Mouse (Mus musculus): ENCODE data around the gene Dhdh. TPM values are rescaled to one million over a fixed set of nuclear protein-coding genes. Genes with fewer than 3 reads are reported as not detected.
"Not testable (repeated sequence)": the region's sequence is repeated elsewhere in the genome, so short reads cannot be mapped to it uniquely, and the experiment has no call there.

Gene Dhdh
- 10 to 100 TPM; 42.4 to 47.3 TPM for total RNA-seq (2021)
- long read RNA-seq, experiment 1, full-length matches to known transcripts: 1 of 10 reads
- long read RNA-seq, experiment 1, partial matches to known transcripts: 0 of 10 reads
- long read RNA-seq, experiment 1, other reads (novel, unspliced or antisense): 9 of 10 reads
- long read RNA-seq, experiment 2, full-length matches to known transcripts: 2 of 8 reads
- long read RNA-seq, experiment 2, partial matches to known transcripts: 1 of 8 reads
- long read RNA-seq, experiment 2, other reads (novel, unspliced or antisense): 5 of 8 reads

DNA sequence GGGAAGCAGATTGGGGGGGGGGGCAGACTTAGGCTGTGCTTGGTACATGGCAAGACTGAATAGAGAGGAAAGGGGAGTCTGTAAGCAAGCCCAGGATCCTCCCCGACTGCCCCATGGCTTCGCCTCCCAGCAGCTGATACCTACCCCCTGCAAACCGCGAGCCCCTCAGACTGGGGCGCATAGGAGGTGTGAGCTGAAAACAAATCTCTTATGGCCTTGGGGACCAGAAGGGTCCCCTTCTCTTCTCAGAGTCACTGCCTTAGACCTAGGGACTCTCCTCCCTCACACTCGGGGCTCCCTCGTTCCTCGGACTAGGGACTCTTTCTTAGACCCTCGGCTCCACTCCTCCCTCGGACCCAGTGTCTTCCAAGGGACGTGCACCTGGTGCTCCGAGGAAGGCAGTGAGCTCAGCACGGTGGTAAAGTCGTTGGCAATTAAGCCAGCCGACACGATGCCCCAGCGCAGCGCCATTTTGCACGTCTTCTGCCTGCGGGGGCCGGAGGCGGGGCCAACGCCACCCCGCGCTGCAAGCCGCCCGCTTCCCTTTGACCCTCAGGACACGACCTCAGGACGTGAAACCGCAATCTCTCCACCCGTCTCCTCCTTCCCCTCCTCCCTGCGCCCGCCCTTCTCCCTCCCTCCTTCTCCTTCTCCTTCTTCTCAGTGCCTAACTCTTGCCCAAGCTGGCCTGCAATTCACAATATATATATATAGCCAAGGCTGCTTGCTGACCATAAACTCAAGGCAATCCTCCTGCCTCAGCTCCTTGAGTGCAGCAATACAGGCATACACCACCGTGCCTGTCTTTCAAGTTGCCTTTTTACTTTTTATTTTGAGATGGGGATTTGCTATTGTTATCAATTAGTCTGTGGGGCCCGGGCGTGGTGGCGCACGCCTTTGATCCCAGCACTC, at the start of gene Dhdh:
Gene Dhdh (minus strand): TSS at position 513 of the 912 bp plus-strand sequence.
- DNase-seq: peak; percentile 88

DNA sequence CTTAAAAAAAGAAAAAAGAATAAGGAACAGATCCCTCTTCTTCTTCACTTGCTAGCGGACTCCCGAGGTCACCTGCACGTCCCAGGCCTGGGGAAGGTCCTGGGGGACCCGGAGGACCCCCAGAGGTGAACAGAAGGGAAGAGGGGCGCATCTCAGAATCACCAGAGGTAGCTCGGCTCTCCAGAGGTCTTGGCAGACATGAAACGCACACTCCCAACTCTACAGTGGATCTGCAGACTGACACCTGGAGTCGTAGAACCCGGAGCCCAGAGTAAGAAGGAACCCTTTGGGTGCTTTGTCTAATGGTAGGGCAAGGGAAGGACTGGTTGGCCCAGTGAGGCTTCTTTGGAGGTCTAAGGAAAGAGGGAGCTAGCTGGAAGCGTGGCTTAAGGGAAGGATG, 49.0 kb upstream of the Dhdh start:
- DNase-seq: no peak

DNA sequence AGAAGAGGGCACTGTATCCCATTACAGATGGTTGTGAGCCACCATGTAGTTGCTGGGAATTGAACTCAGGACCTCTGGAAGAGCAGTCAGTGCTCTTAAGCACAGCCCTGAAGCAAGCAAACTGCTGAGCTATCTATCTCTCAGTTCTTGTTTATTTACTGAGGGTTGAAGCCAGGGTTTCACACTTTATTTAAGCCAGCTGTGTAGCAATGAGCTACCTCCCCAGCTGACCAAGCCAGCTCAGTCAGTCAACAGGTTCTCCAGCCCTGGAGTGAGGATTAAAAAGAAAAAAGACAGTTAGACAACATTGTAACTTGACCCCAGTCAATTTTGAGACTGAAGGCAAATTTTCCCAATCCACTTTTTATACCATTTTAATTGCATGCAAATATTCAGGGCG, 47.1 kb upstream of the Dhdh start:
- DNase-seq: no peak

DNA sequence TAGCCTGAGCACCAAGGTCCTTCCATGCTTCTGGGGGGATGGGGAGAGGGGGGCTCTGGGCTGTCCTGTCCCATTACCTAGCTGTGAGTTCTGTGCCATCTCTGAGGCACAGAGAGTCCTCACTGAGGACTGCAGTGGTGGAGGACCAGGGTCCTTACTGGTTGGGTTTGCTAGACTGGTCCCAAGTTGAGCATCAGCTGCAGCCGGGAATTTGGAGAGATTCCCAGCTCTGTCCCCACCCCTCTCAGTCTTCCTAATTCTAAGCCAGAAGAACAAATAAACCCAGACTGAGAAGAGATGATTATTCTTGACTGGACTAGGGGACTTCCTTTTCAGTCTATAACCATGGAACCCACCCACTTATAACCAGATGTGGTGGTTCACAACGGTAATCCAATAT, 42.0 kb upstream of the Dhdh start:
- no peak for DNase-seq

DNA sequence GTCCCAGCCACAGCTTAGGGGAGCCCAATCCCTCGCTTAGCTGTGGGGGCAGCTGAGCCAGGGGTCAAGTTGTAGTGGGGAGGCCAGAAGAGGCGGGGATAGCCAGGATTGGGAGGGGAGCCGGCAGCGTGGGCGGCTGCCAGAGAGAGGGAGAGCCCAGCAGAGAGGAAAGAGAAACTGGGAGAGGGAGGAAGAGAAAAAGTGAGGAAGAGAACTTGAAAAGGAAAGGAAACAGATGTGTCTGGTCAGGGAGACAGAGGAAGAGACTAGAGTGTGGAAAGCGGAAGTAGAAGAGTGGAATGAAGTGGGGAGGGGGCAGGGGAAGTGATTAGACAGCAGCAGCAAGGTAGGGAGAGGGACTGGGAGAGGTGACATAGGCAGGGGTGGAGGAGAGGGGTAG, 40.9 kb upstream of the Dhdh start:
- DNase-seq: no peak

DNA sequence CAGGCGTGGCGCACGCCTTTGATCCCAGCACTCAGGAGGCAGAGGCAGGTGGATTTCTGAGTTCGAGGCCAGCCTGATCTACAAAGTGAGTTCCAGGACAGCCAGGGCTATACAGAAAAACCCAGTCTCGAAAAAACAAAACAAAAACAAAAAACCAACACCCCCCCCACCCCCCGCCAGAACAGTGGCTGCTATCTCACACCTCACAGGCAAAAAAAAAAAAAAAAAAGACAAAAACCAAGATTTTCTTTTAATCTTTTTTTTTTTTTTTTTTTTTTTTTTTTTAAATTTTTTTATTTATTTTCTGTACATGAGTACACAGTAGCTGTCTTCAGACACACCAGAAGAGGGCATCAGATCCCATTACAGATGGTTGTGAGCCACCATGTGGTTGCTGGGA, 38.6 kb upstream of the Dhdh start:
- DNase-seq: not testable (repeated sequence)

DNA sequence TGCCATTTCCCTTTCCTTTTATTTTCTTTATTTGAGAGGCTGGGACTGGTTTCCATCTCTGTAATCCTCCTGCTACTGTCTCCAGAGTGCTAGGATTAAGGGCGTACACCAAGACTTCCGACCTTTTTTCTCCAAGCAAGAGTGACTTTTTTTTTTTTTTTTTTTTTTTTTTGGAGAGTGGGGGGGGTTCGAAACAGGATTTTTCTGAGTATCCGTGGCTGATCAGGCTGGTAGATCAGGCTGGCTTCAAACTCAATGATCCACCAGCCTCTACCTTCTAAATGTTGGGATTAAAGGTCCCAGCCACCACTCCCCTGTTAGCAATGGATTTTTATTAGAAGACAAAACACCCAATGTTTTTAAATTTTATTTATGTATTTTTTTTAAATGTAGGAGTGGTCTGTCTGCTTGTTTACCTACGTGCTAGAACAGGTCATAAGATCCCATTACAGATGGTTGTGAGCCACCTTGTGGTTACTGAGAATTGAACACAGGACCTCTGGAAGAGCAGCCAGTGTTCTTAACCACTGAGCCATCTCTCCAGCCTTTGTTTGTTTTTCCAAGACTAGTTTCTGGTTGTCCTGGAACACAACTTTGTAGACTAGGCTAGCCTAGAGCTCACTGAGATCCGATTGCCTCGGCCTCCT, 38.0 kb upstream of the Dhdh start:
- no peak for DNase-seq

DNA sequence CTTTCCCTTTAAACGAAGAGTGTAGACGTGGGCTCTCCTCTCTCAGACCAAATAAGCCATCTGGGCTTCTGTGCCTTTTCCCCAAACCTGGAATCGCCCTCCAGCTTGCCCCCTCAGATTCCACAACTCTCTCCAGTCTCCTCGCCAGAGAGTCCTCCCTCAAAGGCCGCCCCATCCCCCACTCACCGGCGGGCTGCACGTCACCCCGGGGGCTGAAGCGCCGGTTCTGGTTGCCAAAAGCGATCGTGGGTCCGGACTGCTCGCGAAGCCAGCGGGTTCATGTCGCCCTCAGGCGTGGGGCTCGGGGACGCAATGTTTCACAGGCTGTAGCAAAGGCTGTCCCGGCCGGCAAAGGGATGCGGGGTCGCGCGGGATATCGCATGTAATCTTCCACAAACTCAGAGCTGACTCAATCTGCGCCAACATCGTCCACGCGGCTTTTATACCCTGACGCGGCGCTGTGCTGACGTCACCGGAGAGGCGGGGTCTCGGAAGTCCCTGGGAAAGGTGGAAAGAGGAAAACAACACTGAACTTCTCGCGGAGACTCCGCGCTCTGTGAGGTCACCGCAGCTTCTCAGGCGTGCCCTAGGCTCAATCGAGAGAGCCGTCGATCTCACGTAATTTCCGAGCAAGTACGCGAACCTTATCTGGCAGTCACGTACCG, 37.3 kb upstream of the Dhdh start, which contains the start of the genes Ppp1r15a and Plekha4:
Gene Ppp1r15a (minus strand): TSS at position 460 of the 665 bp plus-strand sequence.
Gene Plekha4 (plus strand): TSS at position 522 of the 665 bp plus-strand sequence.
- DNase-seq: peak; percentile 97

DNA sequence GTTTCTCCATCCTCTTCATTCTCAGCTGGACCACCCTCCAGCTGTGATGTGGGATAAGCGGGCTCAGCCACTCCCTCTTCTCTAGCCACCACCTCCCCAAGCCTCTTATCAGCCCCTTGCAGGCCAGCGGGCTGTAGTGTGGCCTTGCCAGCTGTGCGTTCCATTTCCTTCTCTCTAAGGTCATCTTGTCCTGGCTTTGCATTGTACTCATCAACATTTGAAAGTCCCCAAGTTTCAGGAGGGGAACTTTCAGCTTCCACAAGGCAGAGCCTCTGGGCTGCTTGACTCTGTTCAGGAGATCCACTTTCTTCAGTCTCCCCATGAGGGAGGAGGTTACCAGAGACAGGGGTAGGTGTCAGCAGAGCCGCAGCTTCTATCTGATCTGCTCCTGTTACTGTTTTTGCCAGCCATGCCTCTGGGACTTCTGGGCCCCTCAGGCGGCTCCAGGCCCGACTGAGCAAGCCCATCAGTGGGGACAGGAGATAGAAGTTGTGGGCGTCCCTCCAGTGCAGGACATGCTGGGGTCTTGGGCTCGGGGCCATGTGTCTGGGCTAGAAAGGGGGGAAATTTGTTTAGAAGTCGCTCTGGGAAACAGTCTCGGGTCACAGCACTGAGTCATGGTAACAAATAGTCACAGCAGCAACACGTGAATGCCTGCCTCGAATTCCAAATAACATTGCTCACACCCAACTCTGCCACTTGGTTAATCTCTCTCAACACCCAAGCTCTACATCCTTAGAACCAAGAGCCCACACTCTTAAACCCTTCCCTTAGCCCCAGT, 36.4 kb upstream of the Dhdh start:
- peak; percentile 38 for DNase-seq

DNA sequence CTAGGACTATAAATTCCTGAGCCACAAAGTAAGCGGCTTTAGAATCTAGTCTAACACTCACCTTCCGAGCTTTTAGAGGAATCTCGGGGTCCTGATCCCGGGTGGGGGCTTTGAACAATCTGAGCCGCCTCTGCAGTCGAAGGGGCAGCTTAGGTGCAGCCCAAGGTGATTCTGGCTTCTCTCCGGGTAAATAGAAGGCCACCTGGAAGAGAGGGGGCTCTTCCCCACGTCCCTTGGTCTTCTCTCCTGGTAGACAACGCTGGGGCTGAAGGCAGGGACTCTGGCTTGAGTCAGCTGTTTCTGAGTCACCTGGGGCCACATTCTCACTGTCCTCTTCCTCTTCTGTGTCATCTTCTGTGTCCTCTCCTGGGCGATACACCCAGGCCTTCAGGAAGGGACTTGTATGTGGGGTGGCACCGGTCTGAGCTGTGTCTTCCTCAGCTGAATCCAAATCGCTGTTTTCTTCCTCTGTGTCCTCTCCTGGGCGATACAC, 35.1 kb upstream of the Dhdh start:
- no peak for DNase-seq

DNA sequence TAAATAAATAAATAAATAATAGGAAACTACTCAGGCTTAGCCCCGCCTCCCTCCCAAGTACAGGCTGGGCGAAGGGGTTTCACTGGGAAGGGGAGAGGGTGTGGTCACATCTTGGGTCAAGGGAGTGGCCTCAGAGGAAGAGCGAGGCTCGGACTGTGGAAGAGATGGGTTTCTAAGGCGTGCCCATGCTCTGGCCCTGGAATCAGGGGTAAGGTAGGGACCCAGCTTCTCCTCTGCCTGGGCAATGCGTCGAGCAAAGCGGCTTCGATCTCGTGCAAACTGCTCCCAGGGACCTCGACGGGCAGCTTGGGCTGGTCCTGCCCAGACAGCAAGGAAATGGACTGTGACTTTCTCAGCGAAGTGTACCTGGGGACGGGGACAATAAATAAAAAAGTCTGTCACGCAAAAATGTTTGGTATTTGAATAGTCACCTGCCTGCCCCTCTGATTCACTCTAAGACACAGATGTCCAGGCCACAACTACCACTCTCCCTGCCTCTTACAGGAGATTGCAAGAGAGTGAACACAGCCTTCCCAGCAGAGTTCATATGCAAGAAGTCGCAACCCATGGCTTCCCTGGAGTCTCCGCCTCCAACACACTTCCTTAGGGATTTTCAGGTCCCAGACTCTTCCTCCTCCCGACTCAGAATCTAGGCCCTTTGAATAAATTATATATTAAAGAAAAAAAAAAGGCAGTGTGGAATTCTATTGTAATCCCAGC, 34.5 kb upstream of the Dhdh start:
- DNase-seq: no peak

DNA sequence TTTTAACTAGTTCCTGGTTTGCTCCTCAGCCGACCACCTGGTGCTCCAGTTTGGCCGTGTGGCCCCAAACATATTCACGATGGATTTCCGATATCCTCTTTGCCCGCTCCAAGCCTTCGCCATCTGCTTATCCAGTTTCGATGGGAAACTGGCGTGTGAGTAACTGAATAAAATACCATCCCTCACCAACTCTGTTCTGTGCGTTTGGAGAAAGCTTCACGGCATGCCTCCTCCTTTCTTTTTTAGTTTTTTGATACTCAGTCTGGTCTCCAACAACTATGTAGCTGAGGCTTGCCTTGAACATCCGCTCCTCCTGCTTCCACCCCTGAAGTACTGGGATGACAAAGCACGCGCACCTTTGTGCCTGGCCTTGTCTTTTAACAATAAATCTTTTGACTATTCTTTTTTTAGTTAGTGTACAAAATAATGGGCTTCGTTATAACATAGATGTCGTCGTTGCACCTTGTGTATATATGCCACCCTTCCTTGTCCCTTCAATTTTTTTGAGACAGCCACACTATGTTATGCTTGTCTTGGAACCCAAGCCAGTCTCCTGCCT, 33.7 kb upstream of the Dhdh start:
- DNase-seq: no peak

DNA sequence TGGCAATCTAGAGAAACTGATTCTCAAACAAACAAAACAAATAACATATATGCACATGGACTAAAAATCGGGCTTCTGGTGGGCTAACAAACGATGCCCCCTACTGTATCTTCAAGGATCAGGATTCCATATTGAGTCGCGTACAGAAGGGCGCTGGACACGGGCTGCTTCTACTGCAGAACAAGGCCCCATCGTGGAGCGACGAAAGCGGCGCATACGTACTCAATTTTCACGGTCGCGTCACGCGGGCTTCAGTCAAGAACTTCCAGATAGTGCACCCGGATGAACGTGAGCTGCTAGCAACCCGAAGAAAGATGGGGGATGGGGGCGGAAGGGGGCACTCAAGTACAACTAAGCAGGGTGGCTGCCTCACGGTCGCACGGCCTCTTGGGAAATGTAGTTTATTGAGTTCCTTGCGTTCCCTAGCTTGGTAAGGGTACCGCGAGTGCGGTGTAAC, 33.2 kb upstream of the Dhdh start:
- DNase-seq: peak; percentile 88

DNA sequence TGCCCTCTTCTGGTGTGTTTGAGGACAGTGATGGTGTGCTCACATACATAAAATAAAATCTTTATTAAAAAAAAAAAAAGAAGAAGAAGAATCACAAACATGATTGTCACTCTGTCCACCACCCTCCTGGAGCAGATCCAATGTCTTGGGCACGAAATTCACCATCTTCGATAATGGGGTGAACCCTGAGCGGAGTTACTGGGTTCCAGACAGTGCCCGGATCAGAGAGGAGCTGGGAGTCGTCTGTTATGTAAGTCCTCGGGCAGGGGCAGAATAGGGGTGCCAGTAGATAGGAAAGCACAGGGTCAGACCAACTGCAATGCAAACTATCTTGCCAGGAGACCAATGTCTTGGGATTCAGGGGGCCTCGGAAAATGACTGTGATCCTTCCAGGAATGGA, 32.0 kb upstream of the Dhdh start:
- DNase-seq: no peak

DNA sequence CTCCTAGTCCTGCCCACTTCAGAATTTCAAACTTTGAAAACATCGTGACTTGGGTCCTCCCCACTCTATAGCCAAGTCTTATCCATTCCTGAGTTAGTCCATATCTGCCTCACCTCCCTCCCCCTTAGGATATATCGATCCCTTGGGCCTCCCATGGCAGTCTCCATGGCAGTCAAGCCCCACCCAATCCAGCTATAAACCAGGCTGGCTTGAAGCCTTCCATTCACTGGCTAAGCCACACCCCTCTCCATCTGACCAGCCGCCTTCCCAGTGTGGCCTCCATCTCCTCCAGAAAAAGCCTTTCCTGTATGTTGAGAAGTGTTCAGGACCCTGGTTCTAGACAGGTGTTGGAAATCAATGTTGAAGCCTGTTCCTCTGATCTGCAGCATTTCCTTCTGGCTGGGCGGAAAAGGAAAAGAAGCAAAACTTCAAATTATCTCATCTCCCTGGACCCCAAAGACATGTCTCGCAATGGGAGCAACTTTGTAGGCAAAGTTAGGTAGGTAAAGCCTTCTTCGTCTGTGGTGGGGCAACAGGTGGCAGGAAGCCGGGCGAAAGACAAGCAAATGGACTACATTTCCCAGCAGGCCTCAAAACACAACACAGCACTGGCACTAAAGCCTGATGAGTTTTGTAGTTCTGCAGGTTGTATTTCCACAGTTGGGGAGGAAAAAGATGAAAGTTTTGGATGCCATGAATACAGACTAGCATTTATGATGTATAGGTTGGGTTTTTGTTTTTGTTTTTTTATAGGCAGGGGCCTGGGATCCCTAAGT, 30.9 kb upstream of the Dhdh start:
- DNase-seq: no peak

DNA sequence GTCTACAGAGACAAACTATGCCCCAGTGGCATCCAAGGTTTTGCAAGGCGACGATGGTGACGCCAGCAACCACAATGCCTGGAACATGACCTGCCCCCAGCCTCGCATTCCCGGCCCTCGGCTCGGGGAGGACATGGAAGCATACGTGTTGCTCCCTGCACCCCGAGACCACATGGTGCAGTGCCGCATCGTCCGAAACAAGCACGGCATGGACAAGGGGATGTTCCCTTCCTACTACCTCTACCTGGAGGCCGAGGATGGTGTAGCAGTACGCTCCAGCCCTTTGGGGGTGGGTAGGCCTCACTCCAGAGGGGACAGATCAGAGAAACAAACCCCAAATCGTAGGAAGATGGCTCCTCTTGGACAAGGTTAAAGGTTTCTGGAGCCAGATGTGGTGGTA, 30.0 kb upstream of the Dhdh start:
- DNase-seq: no peak

DNA sequence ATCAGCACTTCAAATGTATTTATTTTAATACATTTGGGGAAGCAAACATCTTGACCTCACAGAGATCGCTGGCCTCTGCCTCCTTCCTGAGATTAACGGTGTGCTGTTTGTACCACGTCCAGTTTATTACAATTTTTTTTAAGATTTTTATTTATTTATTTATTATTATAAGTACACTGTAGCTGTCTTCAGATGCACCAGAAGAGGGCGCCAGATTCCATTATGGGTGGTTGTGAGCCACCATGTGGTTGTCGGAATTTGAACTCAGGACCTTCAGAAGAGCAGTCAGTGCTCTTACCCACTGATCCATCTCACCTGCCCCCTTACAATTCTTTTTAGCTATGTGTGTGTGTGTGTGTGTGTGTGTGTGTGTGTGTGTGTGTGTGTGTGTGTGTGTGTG, 28.2 kb upstream of the Dhdh start:
- DNase-seq: not testable (repeated sequence)

DNA sequence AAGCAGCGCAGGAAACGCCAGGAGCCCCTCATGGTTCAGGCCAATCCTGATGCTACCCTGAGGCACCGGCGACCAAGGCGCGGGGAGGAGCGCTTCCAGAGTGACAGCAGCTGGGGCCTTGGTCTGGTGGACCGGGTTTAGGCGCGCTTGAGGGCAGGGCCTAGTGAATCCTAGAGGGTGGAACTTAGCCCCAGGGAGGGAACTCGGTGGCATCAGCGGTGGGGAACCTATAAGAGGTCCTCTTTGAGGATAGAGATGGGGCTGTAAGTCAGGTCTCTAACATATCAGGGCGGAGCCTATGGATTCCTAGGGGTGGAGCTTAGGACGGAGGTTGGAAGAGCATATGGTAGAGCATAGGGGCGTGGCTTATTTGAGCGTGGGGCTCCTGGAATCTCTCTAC, 26.8 kb upstream of the Dhdh start:
- DNase-seq: no peak

DNA sequence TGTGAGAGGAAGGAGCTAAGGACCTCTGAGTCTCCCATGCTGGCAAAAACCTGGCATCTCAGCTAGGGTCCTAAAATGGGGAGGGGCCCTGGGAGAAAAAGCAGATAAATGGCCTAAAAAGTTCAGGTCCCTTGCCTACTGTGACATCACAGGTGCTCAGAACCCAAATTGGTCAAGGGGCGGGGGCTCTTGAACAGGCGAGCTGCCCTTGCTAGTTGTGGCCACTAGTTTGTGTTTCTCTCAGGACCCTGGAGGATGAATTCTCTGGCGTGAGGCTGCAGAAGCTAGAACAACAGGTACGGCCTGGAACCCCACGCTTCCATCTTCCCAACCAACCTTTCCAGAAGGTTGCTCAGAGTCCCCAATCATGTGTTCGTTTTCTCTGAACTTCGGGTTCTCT, 25.8 kb upstream of the Dhdh start:
- no peak for DNase-seq
